9 mouse cellular contexts compared by ENCODE assay signal in the genomic region with DNA sequence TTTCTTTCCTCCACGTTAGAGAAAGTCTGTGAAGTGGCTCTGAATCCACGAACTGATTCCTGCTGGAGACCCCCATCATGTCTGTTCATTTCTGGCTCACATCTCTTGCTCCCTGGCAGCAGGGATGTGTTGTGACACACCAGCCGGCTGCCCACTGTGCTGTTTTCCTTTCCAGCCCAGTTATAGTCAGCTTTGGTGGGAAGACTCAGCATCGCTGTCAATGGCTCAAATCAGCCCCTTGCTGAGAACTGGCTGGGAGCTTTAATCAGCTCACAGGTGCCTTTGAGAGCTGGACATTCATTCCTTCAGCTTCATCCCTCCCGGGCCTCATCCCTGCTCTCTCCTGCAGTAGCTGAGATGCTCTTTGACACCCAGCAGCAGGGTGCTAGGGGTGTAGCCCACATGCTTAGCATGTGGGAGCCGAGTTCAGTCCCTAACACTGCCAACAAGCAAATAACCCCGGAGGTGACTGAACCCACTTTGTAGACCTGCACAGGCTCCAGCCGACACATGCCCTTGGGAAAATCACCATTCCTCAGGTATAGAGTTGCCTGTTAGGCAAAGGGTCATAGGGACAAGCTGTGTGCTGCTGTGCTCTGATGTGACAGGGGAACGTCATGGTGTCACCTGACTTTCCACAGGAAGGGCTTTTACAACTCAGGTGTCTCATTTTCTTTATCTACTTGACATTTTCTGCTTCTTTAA. TPM values are rescaled to one million over a fixed set of nuclear protein-coding genes. Genes with fewer than 3 reads are reported as not detected.
A peak's percentile ranks its signal among the peaks of the same experiment; 100 is the strongest.
DNase-seq lines count a peak whose midpoint lies in the region; ATAC-seq and TF ChIP-seq lines count a peak whose summit lies in the region.
"Had no signal": no experiment of that assay in that cellular context is flagged by ENCODE, and none has a peak within 500 bp of the region (broad histone marks: within the 10 kb centered on the region; RNA-seq: fewer than 3 reads in every experiment).

No protein-coding gene starts in this region.

- intact Hi-C loops in gastrocnemius, adult 2 months (cut with DNase I) = loop anchor here (2.0 kb wide), 1 partner anchor 80 kb away; the partner anchor contains the start of gene Ece1
- intact Hi-C loops in gastrocnemius, postnatal 36 days (cut with DNase I) = no loop called here

- ATAC-seq in lung, postnatal 0 days = no peak
- no peak for ATAC-seq in forebrain, embryonic 13.5 days
- ATAC-seq in neural tube, embryonic 15.5 days (ENCODE audit: low FRiP score) = no peak
- ATAC-seq in kidney, embryonic 16.5 days (ENCODE audit: low FRiP score, low TSS enrichment) = no peak

- peak overlapping the region; percentile 97 for H3K27ac ChIP-seq in gastrocnemius, adult 2 months
- peak overlapping the region; percentile 66; the same call in 1 of the 2 replicates for H3K27ac ChIP-seq in lung, postnatal 0 days (ENCODE audit: low read length)
- H3K27ac ChIP-seq in forebrain, embryonic 13.5 days = 0 out of 2 replicates have a peak overlapping the region, but pooled peaks have one; percentile 25
- H3K27ac ChIP-seq in neural tube, embryonic 15.5 days (replicated peaks) = 0 out of 2 replicates have a peak overlapping the region, but pooled peaks have one; percentile 33
- H3K27ac ChIP-seq in kidney, embryonic 16.5 days (ENCODE audit: low read length) = no peak overlapping the region
- H3K27ac ChIP-seq: embryonic facial prominence, embryonic 12.5 days had no signal

- no peaks in the 10 kb centered on the region for H3K9me3 ChIP-seq in lung, postnatal 0 days (ENCODE audit: low read length)
- H3K9me3 ChIP-seq in forebrain, embryonic 13.5 days (replicated peaks) = no peaks in the 10 kb centered on the region
- H3K9me3 ChIP-seq in neural tube, embryonic 15.5 days (replicated peaks) = no peaks in the 10 kb centered on the region
- H3K9me3 ChIP-seq in kidney, embryonic 16.5 days (ENCODE audit: low read length) = no peaks in the 10 kb centered on the region
- H3K9me3 ChIP-seq: embryonic facial prominence, embryonic 12.5 days had no signal

- no peak for TF ChIP-seq CTCF in gastrocnemius, adult 2 months (IDR thresholded peaks at IDR 0.05)
- no peak for TF ChIP-seq CTCF in lung, postnatal 0 days (IDR thresholded peaks at IDR 0.05)
- no peak for TF ChIP-seq CTCF in lung, adult 2 months (IDR thresholded peaks at IDR 0.05; ENCODE audit: insufficient read depth, low read length)

- H3K36me3 ChIP-seq in lung, postnatal 0 days (ENCODE audit: insufficient read depth, low read length) = peaks cover 6% of the 10 kb centered on the region; the same call in 1 of the 2 replicates
- H3K36me3 ChIP-seq in forebrain, embryonic 13.5 days (ENCODE audit: poor library complexity, severe bottlenecking) = peaks cover 19% of the 10 kb centered on the region
- H3K36me3 ChIP-seq in neural tube, embryonic 15.5 days = peaks cover 39% of the 10 kb centered on the region
- peaks cover 37% of the 10 kb centered on the region for H3K36me3 ChIP-seq in kidney, embryonic 16.5 days (ENCODE audit: insufficient read depth, low read length)

- 67% methylated on average over 9 of the region's 9 CpGs for WGBS in lung, postnatal 0 days
- 73% methylated on average over 9 of the region's 9 CpGs for WGBS in lung, adult 2 months
- 32% methylated on average over 9 of the region's 9 CpGs for WGBS in forebrain, embryonic 13.5 days
- 56% methylated on average over 9 of the region's 9 CpGs for WGBS in neural tube, embryonic 15.5 days
- WGBS in kidney, embryonic 16.5 days = 62% methylated on average over 9 of the region's 9 CpGs

- H3K4me1 ChIP-seq in lung, postnatal 0 days (ENCODE audit: insufficient read depth, low read depth, low read length) = peaks cover 4% of the 10 kb centered on the region; the same call in 1 of the 2 replicates
- peaks cover 5% of the 10 kb centered on the region; the same call in 1 of the 2 replicates for H3K4me1 ChIP-seq in lung, adult 2 months (ENCODE audit: control insufficient read depth, insufficient read depth, low read length)
- H3K4me1 ChIP-seq in forebrain, embryonic 13.5 days = peaks cover 26% of the 10 kb centered on the region
- H3K4me1 ChIP-seq in neural tube, embryonic 15.5 days = peaks cover 26% of the 10 kb centered on the region
- H3K4me1 ChIP-seq in kidney, embryonic 16.5 days (ENCODE audit: insufficient read depth, low read length) = peaks cover 8% of the 10 kb centered on the region
- H3K4me1 ChIP-seq: embryonic facial prominence, embryonic 12.5 days had no signal

- DNase-seq in gastrocnemius, adult 2 months = no peak
- DNase-seq in gastrocnemius, postnatal 36 days = no peak
- no peak for DNase-seq in lung, postnatal 0 days (ENCODE audit: low spot score)
- no peak for DNase-seq in lung, adult 2 months
- DNase-seq in kidney, postnatal 4 days = no peak

- H3K27me3 ChIP-seq in lung, postnatal 0 days (replicated peaks; ENCODE audit: insufficient read depth, low read length) = no peaks in the 10 kb centered on the region
- H3K27me3 ChIP-seq in forebrain, embryonic 13.5 days = no peaks in the 10 kb centered on the region
- H3K27me3 ChIP-seq in neural tube, embryonic 15.5 days (replicated peaks) = no peaks in the 10 kb centered on the region
- H3K27me3 ChIP-seq in kidney, embryonic 16.5 days (ENCODE audit: insufficient read depth, low read length) = no peaks in the 10 kb centered on the region
- H3K27me3 ChIP-seq: embryonic facial prominence, embryonic 12.5 days had no signal

- no peak overlapping the region for H3K4me2 ChIP-seq in lung, postnatal 0 days (replicated peaks; ENCODE audit: low read depth, low read length)
- H3K4me2 ChIP-seq in forebrain, embryonic 13.5 days = no peak overlapping the region
- H3K4me2 ChIP-seq in neural tube, embryonic 15.5 days = no peak overlapping the region
- no peak overlapping the region for H3K4me2 ChIP-seq in kidney, embryonic 16.5 days (replicated peaks; ENCODE audit: low read depth, low read length)
- H3K4me2 ChIP-seq: embryonic facial prominence, embryonic 12.5 days had no signal

- no peak for TF ChIP-seq POLR2A in lung, adult 2 months (IDR thresholded peaks at IDR 0.05; ENCODE audit: borderline replicate concordance, extremely low read depth, low read depth, low read length)

- H3K9ac ChIP-seq in lung, postnatal 0 days (replicated peaks; ENCODE audit: low read depth) = no peak overlapping the region
- H3K9ac ChIP-seq in forebrain, embryonic 13.5 days = no peak overlapping the region
- H3K9ac ChIP-seq in neural tube, embryonic 15.5 days (replicated peaks) = no peak overlapping the region
- H3K9ac ChIP-seq in kidney, embryonic 16.5 days (replicated peaks; ENCODE audit: low read length) = no peak overlapping the region
- H3K9ac ChIP-seq: embryonic facial prominence, embryonic 12.5 days had no signal

- no peak for TF ChIP-seq EP300 in lung, postnatal 0 days (IDR thresholded peaks at IDR 0.05)

- H3K4me3 ChIP-seq in gastrocnemius, adult 2 months = peak overlapping the region; percentile 3
- no peak overlapping the region for H3K4me3 ChIP-seq in lung, postnatal 0 days (ENCODE audit: low read depth, low read length)
- no peak overlapping the region for H3K4me3 ChIP-seq in lung, adult 2 months (replicated peaks; ENCODE audit: extremely low read depth, low read depth, low read length)
- no peak overlapping the region for H3K4me3 ChIP-seq in forebrain, embryonic 13.5 days
- H3K4me3 ChIP-seq in neural tube, embryonic 15.5 days (replicated peaks) = no peak overlapping the region
- H3K4me3 ChIP-seq in kidney, embryonic 16.5 days (ENCODE audit: low read length) = no peak overlapping the region
- H3K4me3 ChIP-seq: embryonic facial prominence, embryonic 12.5 days had no signal

RNA-seq across cellular contexts. Expression of gene Eif4g3, which starts 49.9 kb away (rescaled TPM):
- total RNA-seq in gastrocnemius, adult 2 months (2021) = 100 to 1,000 TPM; 108 to 145 TPM
- total RNA-seq in gastrocnemius, postnatal 36 days (2021) = 100 to 1,000 TPM; 103 to 115 TPM
- polyA plus RNA-seq in lung, postnatal 0 days (2015; fragmentation: Nextera tagmentation; extraction: Ambion mirVana) = 17.2 and 18.2 TPM in 2 replicates
- 69.8 and 79.4 TPM in 2 replicates for polyA plus RNA-seq in lung, adult 2 months (2012; rRNA removed)
- 43.9 and 46.2 TPM in 2 replicates for polyA plus RNA-seq in forebrain, embryonic 13.5 days (2015; fragmentation: Nextera tagmentation; extraction: Ambion mirVana)
- 45.7 and 49.5 TPM in 2 replicates for polyA plus RNA-seq in neural tube, embryonic 15.5 days (2015; fragmentation: Nextera tagmentation; extraction: Ambion mirVana)
- 32.9 and 39.3 TPM in 2 replicates for polyA plus RNA-seq in kidney, embryonic 16.5 days (2015; fragmentation: Nextera tagmentation; extraction: Ambion mirVana)
